Mouse (Mus musculus) MEL (cell line): ENCODE measurements around the gene Irak2. TPM values are rescaled to one million over a fixed set of nuclear protein-coding genes. Genes with fewer than 3 reads are reported as not detected.
A peak's percentile ranks its signal among the peaks of the same experiment; 100 is the strongest.

Experiments
- DNase-seq: peaks from one replicate; pipeline ENCODE4 v3.0.0; 2011; ENCODE audit warnings: low read depth, low spot score
- H3K27ac ChIP-seq: 2 replicates; pipeline ENCODE4 v1.5.1; 2012; ENCODE audit warnings: low read depth, mild to moderate bottlenecking, control low read depth, low read length, moderate library complexity; ENCODE audit not compliant: control insufficient read depth
- H3K27me3 ChIP-seq, 2 experiments: fragments of 150-350 bp in 1 of 2; sonication (generic) in 1 of 2; 2 replicates each; pipeline ENCODE4 v1.6.1; 2012; ENCODE audit warnings: low read length in 2 of 2, mild to moderate bottlenecking in 2 of 2, improper control_type of control experiment in 1 of 2, moderate library complexity in 1 of 2; ENCODE audit not compliant: insufficient read depth in 2 of 2, control insufficient read depth in 1 of 2
- H3K36me3 ChIP-seq, 2 experiments: 2 replicates each; pipeline ENCODE4 v1.6.1; 2012 to 2014; ENCODE audit warnings: low read length in 2 of 2, improper control_type of control experiment in 1 of 2, inconsistent platforms in 1 of 2, mild to moderate bottlenecking in 1 of 2; ENCODE audit not compliant: insufficient read depth in 2 of 2, control insufficient read depth in 1 of 2
- H3K4me1 ChIP-seq, 2 experiments: fragments of 150-350 bp in 1 of 2; sonication (generic) in 1 of 2; 2 replicates each; pipeline ENCODE4 v1.6.1; 2012; ENCODE audit warnings: low read length in 2 of 2, improper control_type of control experiment in 1 of 2, mild to moderate bottlenecking in 1 of 2; ENCODE audit not compliant: insufficient read depth in 2 of 2, control insufficient read depth in 1 of 2
- H3K4me3 ChIP-seq, 2 experiments: fragments of 150-350 bp in 1 of 2; sonication (generic) in 1 of 2; 2 replicates each; pipeline ENCODE4 v1.5.1; 2012; ENCODE audit warnings: low read depth in 2 of 2, low read length in 2 of 2, mild to moderate bottlenecking in 2 of 2, moderate library complexity in 2 of 2, control low read depth in 1 of 2, improper control_type of control experiment in 1 of 2; ENCODE audit not compliant: control insufficient read depth in 1 of 2, insufficient read depth in 1 of 2
- H3K79me2 ChIP-seq: 2 replicates; pipeline ENCODE4 v1.6.1; 2012; ENCODE audit warnings: mild to moderate bottlenecking, low read length, moderate library complexity; ENCODE audit not compliant: control insufficient read depth, poor library complexity, insufficient read depth
- H3K9ac ChIP-seq: 2 replicates; pipeline ENCODE4 v1.6.1; 2012; ENCODE audit warnings: low read depth, mild to moderate bottlenecking, control low read depth, low read length, moderate library complexity; ENCODE audit not compliant: control insufficient read depth, poor library complexity, severe bottlenecking
- H3K9me3 ChIP-seq: fragments of 150-350 bp; sonication (generic); replicated peaks from 2 replicates; pipeline ENCODE4 v1.6.1; 2012; ENCODE audit warnings: mild to moderate bottlenecking, low read length, improper control_type of control experiment, moderate library complexity; ENCODE audit not compliant: insufficient read depth
- BHLHE40 ChIP-seq: IDR thresholded peaks from 2 replicates; pipeline ENCODE4 v1.6.1; 2012; ENCODE audit warnings: low read depth, mild to moderate bottlenecking, inconsistent platforms, low read length, improper control_type of control experiment, borderline replicate concordance
- E2F4 ChIP-seq: IDR thresholded peaks from 2 replicates; pipeline ENCODE4 v1.6.1; 2011; ENCODE audit warnings: low read depth, low read length, improper control_type of control experiment, borderline replicate concordance
- ELF1 ChIP-seq: IDR thresholded peaks from 2 replicates; pipeline ENCODE4 v1.6.1; 2014; ENCODE audit warnings: low read depth, mild to moderate bottlenecking, inconsistent platforms, low read length, improper control_type of control experiment, moderate library complexity
- EP300 ChIP-seq, 2 experiments: IDR thresholded peaks; 2 replicates each; pipeline ENCODE4 v1.6.1; 2011; ENCODE audit warnings: improper control_type of control experiment in 2 of 2, low read length in 2 of 2, low read depth in 1 of 2, mild to moderate bottlenecking in 1 of 2
- ETS1 ChIP-seq: IDR thresholded peaks from 2 replicates; pipeline ENCODE4 v1.6.1; 2012; ENCODE audit warnings: low read depth, mild to moderate bottlenecking, inconsistent platforms, low read length, improper control_type of control experiment, moderate library complexity
- GATA1 ChIP-seq: IDR thresholded peaks from 2 replicates; pipeline ENCODE4 v1.6.1; 2011; ENCODE audit warnings: low read depth, low read length, improper control_type of control experiment
- HCFC1 ChIP-seq: IDR thresholded peaks from 2 replicates; pipeline ENCODE4 v1.6.1; 2012; ENCODE audit warnings: low read depth, mild to moderate bottlenecking, inconsistent platforms, low read length, improper control_type of control experiment, moderate library complexity
- KAT2A ChIP-seq: conservative IDR thresholded peaks from 2 replicates; pipeline ENCODE4 v1.6.1; 2012; ENCODE audit warnings: low read depth, low read length, improper control_type of control experiment, inconsistent platforms
- MAFK ChIP-seq: IDR thresholded peaks from 2 replicates; pipeline ENCODE4 v1.6.1; 2011; ENCODE audit warnings: low read depth, mild to moderate bottlenecking, low read length, improper control_type of control experiment, borderline replicate concordance
- MAX ChIP-seq: IDR thresholded peaks from 2 replicates; pipeline ENCODE4 v1.6.1; 2011; ENCODE audit warnings: low read length, improper control_type of control experiment
- MAZ ChIP-seq: IDR thresholded peaks from 2 replicates; pipeline ENCODE4 v1.6.1; 2012; ENCODE audit warnings: low read depth, mild to moderate bottlenecking, inconsistent platforms, low read length, improper control_type of control experiment
- MYB ChIP-seq: IDR thresholded peaks from 2 replicates; pipeline ENCODE4 v1.6.1; 2011; ENCODE audit warnings: mild to moderate bottlenecking, low read depth, low read length, improper control_type of control experiment
- MYC ChIP-seq: IDR thresholded peaks from 2 replicates; pipeline ENCODE4 v1.6.1; 2011; ENCODE audit warnings: low read depth, mild to moderate bottlenecking, low read length, improper control_type of control experiment, moderate library complexity
- SIN3A ChIP-seq: IDR thresholded peaks from 2 replicates; pipeline ENCODE4 v1.6.1; 2012; ENCODE audit warnings: low read length, improper control_type of control experiment, inconsistent platforms
- SMC3 ChIP-seq: IDR thresholded peaks from 2 replicates; pipeline ENCODE4 v1.6.1; 2011; ENCODE audit warnings: low read depth, low read length, improper control_type of control experiment
- TBP ChIP-seq: IDR thresholded peaks from 2 replicates; pipeline ENCODE4 v1.8.0; 2011; ENCODE audit warnings: low read depth, low read length, improper control_type of control experiment
- TCF12 ChIP-seq: IDR thresholded peaks from 2 replicates; pipeline ENCODE4 v1.6.1; 2014; ENCODE audit warnings: low read depth, mild to moderate bottlenecking, inconsistent platforms, low read length, improper control_type of control experiment, moderate library complexity
- USF1 ChIP-seq: IDR thresholded peaks from 2 replicates; pipeline ENCODE4 v1.6.1; 2014; ENCODE audit warnings: low read depth, mild to moderate bottlenecking, inconsistent platforms, low read length, improper control_type of control experiment, moderate library complexity
- USF2 ChIP-seq, 2 experiments: IDR thresholded peaks; 2 replicates each; pipeline ENCODE4 v1.6.1; 2011 to 2012; ENCODE audit warnings: improper control_type of control experiment in 2 of 2, low read length in 2 of 2, borderline replicate concordance in 1 of 2, inconsistent platforms in 1 of 2, low read depth in 1 of 2, mild to moderate bottlenecking in 1 of 2; ENCODE audit not compliant: insufficient read depth in 1 of 2
- ZC3H11A ChIP-seq: IDR thresholded peaks from 2 replicates; pipeline ENCODE4 v1.6.1; 2012; ENCODE audit warnings: low read depth, mild to moderate bottlenecking, inconsistent platforms, low read length, improper control_type of control experiment
- ZMIZ1 ChIP-seq: IDR thresholded peaks from 2 replicates; pipeline ENCODE4 v1.6.1; 2012; ENCODE audit warnings: low read depth, mild to moderate bottlenecking, inconsistent platforms, low read length, improper control_type of control experiment, moderate library complexity
- polyA plus RNA-seq, 2 experiments: library from polyadenylated mRNA; stranded (reverse) in 1 of 2; unstranded in 1 of 2; fragments of >175 nt in 1 of 2; fragments of >200 nt in 1 of 2; gene quantifications; 2 replicates each; pipeline versions ENCODE4 v1.2.1 to v1.2.4; 2012; ENCODE audit warnings: low replicate concordance in 2 of 2, low read depth in 1 of 2; ENCODE audit not compliant: insufficient read length in 2 of 2, insufficient read depth in 1 of 2, missing spikeins in 1 of 2
- total RNA-seq: library from RNA; depleted of rRNA; stranded (reverse); fragments of 300-350 nt; gene quantifications from 2 replicates; pipeline ENCODE4 v1.2.3, GENCODE M21; 2012

The Irak2 gene
- total and polyA plus RNA-seq, 3 experiments = 5.2 to 6.8 TPM; not detected in 1

GRCm38 (mm10) chr6:113692661-113693133, 54.4 kb downstream of the Irak2 start:
- H3K9me3 ChIP-seq = no peaks in the 10 kb centered on the region
- H3K4me1 ChIP-seq = peaks cover 26 to 56% of the 10 kb centered on the region in 2 experiments
- H3K9ac ChIP-seq = peak overlapping the region; percentile 39; the same call in 1 of the 2 replicates
- H3K36me3 ChIP-seq = peaks cover 0 to 55% of the 10 kb centered on the region in 2 experiments; a peak in 2 of 4 replicates
- H3K4me3 ChIP-seq = no peak overlapping the region
- 0 out of 2 replicates have a peak, but pooled peaks have one; percentile 6 for TF ChIP-seq MYC
- no peak for TF ChIP-seq USF2 (IDR thresholded peaks at IDR 0.05; ENCODE audit: borderline replicate concordance in 1 of 2, insufficient read depth in 1 of 2, low read depth in 1 of 2, low read length in 2 of 2)
- peak; percentile 62; the same call in 1 of the 2 replicates for TF ChIP-seq BHLHE40
- TF ChIP-seq, all 39 proteins: peak for 2
- Histone ChIP-seq H3K27ac (peak overlapping the region; percentile 41), H3K79me2 (peaks cover 17% of the 10 kb centered on the region), H3K27me3 (no peaks in the 10 kb centered on the region)
- peak; percentile 50 for DNase-seq

GRCm38 (mm10) chr6:113693377-113693776, 55.1 kb downstream of the Irak2 start:
- H3K27ac ChIP-seq = peak overlapping the region; percentile 84
- peaks cover 26 to 58% of the 10 kb centered on the region in 2 experiments for H3K4me1 ChIP-seq
- DNase-seq = peak; percentile 67
- 0 out of 2 replicates have a peak, but pooled peaks have one; percentile 20 for TF ChIP-seq TCF12
- no peak for TF ChIP-seq MAZ
- TF ChIP-seq SMC3 = no peak
- TF ChIP-seq USF2 (IDR thresholded peaks at IDR 0.05; ENCODE audit: borderline replicate concordance in 1 of 2, insufficient read depth in 1 of 2, low read depth in 1 of 2, low read length in 2 of 2) = no peak
- no peak for TF ChIP-seq ZMIZ1
- no peak for TF ChIP-seq MAFK
- no peak for TF ChIP-seq BHLHE40
- TF ChIP-seq MYC = no peak; the same call in 1 of the 2 replicates
- peak; percentile 54 for TF ChIP-seq GATA1
- TF ChIP-seq HCFC1 = no peak
- peak; percentile 42; the same call in 1 of the 2 replicates for TF ChIP-seq MAX
- TF ChIP-seq E2F4 = no peak
- TF ChIP-seq ETS1 = peak; percentile 58; the same call in 1 of the 2 replicates
- TF ChIP-seq MYB = peak; percentile 58
- no peak for TF ChIP-seq ZC3H11A
- no peak for TF ChIP-seq KAT2A
- peak; percentile 61; the same call in 1 of the 2 replicates for TF ChIP-seq TBP
- no peak for TF ChIP-seq USF1
- TF ChIP-seq EP300 (IDR thresholded peaks at IDR 0.05; ENCODE audit: low read depth in 1 of 2, low read length in 2 of 2) = peak; percentile 70 to 74
- 0 out of 2 replicates have a peak, but pooled peaks have one; percentile 22 for TF ChIP-seq SIN3A
- no peak for TF ChIP-seq ELF1
- TF ChIP-seq, all 39 proteins: peak for 8
- peak overlapping the region; percentile 48 for H3K9ac ChIP-seq
- peaks cover 2 to 55% of the 10 kb centered on the region in 2 experiments; a peak in 2 of 4 replicates for H3K36me3 ChIP-seq
- no peaks in the 10 kb centered on the region for H3K9me3 ChIP-seq
- H3K27me3 ChIP-seq = no peaks in the 10 kb centered on the region
- peak overlapping the region in 1 of 2 experiments; percentile 30; a peak in 1 of 4 replicates for H3K4me3 ChIP-seq
- H3K79me2 ChIP-seq = peaks cover 23% of the 10 kb centered on the region
